Comparison of ENCODE assay signal across 9 mouse cellular contexts in the genomic region with DNA sequence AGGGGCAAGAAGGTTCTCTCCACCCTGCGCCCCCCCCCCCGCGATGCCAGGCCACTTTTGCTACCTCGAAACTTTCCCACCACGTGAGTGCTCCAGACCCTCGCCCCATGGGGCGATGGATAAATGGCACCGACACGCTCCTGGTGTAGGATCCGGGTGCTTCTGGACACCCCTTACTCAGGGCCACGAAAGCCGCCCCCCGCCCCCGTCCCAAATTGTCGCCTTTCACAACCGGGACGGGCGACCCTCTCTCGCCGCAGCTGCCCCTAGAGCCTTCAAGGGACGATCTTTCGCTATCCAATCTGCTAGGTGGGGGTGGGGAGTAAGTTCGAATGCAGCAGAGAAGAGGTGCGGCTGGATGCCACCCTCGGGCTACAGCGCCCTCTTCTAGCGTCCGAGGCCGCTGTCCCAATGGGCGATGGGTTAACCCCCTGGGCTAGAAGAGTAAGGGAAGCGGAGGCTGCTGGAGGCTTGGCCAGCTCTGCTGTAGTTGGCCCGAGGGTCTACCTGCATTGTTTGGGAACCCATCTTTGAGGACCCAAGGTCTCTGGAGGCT. TPM values are rescaled to one million over a fixed set of nuclear protein-coding genes. Genes with fewer than 3 reads are reported as not detected.
DNase-seq lines count a peak whose midpoint lies in the region; ATAC-seq and TF ChIP-seq lines count a peak whose summit lies in the region.
"Had no signal": no experiment of that assay in that cellular context is flagged by ENCODE, and none has a peak within 500 bp of the region (broad histone marks: within the 10 kb centered on the region; RNA-seq: fewer than 3 reads in every experiment).

No protein-coding gene starts in this region.

- H3K4me3 ChIP-seq in brown adipose tissue, adult 24 weeks (ENCODE audit: insufficient read depth, low read depth, low read length), result peak overlapping the region; percentile 63
- H3K4me3 ChIP-seq in hindbrain, embryonic 12.5 days, result peak overlapping the region; percentile 67
- H3K4me3 ChIP-seq in lung, postnatal 0 days (ENCODE audit: low read depth, low read length), result peak overlapping the region; percentile 65

- H3K4me1 ChIP-seq in brown adipose tissue, adult 24 weeks (ENCODE audit: control insufficient read depth, insufficient read depth, insufficient read length, low read length), result no peaks in the 10 kb centered on the region
- peaks cover 40% of the 10 kb centered on the region for H3K4me1 ChIP-seq in hindbrain, embryonic 12.5 days
- H3K4me1 ChIP-seq in lung, postnatal 0 days (ENCODE audit: insufficient read depth, low read depth, low read length), result peaks cover 6% of the 10 kb centered on the region; the same call in 1 of the 2 replicates

- H3K27me3 ChIP-seq in hindbrain, embryonic 12.5 days, result peaks cover 74% of the 10 kb centered on the region
- H3K27me3 ChIP-seq in lung, postnatal 0 days (replicated peaks; ENCODE audit: insufficient read depth, low read length), result peaks cover 54% of the 10 kb centered on the region
- H3K27me3 ChIP-seq: CH12.LX had no signal

- peak; percentile 24; the same call in 1 of the 2 replicates for TF ChIP-seq CTCF in lung, postnatal 0 days (IDR thresholded peaks at IDR 0.05)

- no peaks in the 10 kb centered on the region for H3K36me3 ChIP-seq in hindbrain, embryonic 12.5 days
- H3K36me3 ChIP-seq in lung, postnatal 0 days (ENCODE audit: insufficient read depth, low read length), result no peaks in the 10 kb centered on the region

- no peak overlapping the region for H3K27ac ChIP-seq in brown adipose tissue, adult 24 weeks (replicated peaks; ENCODE audit: low read depth, low read length)
- H3K27ac ChIP-seq in hindbrain, embryonic 12.5 days, result no peak overlapping the region
- no peak overlapping the region for H3K27ac ChIP-seq in lung, postnatal 0 days (ENCODE audit: low read length)

- peak overlapping the region; percentile 75 for H3K9ac ChIP-seq in hindbrain, embryonic 12.5 days
- 0 out of 2 replicates have a peak overlapping the region, but pooled peaks have one; percentile 12 for H3K9ac ChIP-seq in lung, postnatal 0 days (replicated peaks; ENCODE audit: low read depth)

- ATAC-seq in hindbrain, embryonic 12.5 days (ENCODE audit: low FRiP score), result peak; percentile 18
- no peak for ATAC-seq in lung, postnatal 0 days

- peak; percentile 24 for DNase-seq in embryo, embryonic 10.5 days (ENCODE audit: low spot score)
- DNase-seq in embryo, embryonic 10 days (ENCODE audit: low spot score), result no peak
- DNase-seq in lung, postnatal 0 days (ENCODE audit: low spot score), result no peak
- no peak for DNase-seq in B cell, adult 2 months
- no peak for DNase-seq in left cerebral cortex, postnatal 4 days
- DNase-seq in natural killer cell, adult 2 months (ENCODE audit: low spot score in 2 of 2), result no peak

- intact Hi-C loops in left cerebral cortex, postnatal 4 days (cut with DNase I), result loop anchor here (5.0 to 10.0 kb wide), 2 partner anchors 238 to 325 kb away; no protein-coding TSS in a partner anchor

- 1% methylated on average over 27 of the region's 32 CpGs for WGBS in hindbrain, embryonic 12.5 days
- 2% methylated on average over 27 of the region's 32 CpGs for WGBS in lung, postnatal 0 days

- no peaks in the 10 kb centered on the region for H3K9me3 ChIP-seq in hindbrain, embryonic 12.5 days (replicated peaks)
- H3K9me3 ChIP-seq in lung, postnatal 0 days (ENCODE audit: low read length), result no peaks in the 10 kb centered on the region

- H3K4me2 ChIP-seq in hindbrain, embryonic 12.5 days (replicated peaks), result peak overlapping the region; percentile 99
- H3K4me2 ChIP-seq in lung, postnatal 0 days (replicated peaks; ENCODE audit: low read depth, low read length), result peak overlapping the region; percentile 100

- no peak for TF ChIP-seq EP300 in lung, postnatal 0 days (IDR thresholded peaks at IDR 0.05)

RNA-seq across cellular contexts. Expression of a gene that starts 0.5 kb away (rescaled TPM):
- 1.2 and 3.3 TPM in 2 replicates for polyA plus RNA-seq in brown adipose tissue, adult 24 weeks (2012; ENCODE audit: insufficient read depth, insufficient read length, missing spikeins)
- polyA plus RNA-seq in hindbrain, embryonic 12.5 days (2016; fragmentation: Nextera tagmentation; extraction: Ambion mirVana), result 2.1 TPM in 2 replicates
- polyA plus RNA-seq in lung, postnatal 0 days (2015; fragmentation: Nextera tagmentation; extraction: Ambion mirVana), result 2.4 and 2.9 TPM in 2 replicates
- 10 to 100 TPM; 10.6 to 11.7 TPM for total RNA-seq in left cerebral cortex, postnatal 4 days (2021)
- total RNA-seq: CH12.LX had no signal
